Mouse (Mus musculus) liver, embryonic 11.5 days (tissue): ENCODE results near the gene Tsnaxip1. TPM values are rescaled to one million over a fixed set of nuclear protein-coding genes. Genes with fewer than 3 reads are reported as not detected.
"Not testable (repeated sequence)": the region's sequence is repeated elsewhere in the genome, so short reads cannot be mapped to it uniquely, and the experiment has no call there.

Source experiments
- ATAC-seq: fragments of 200-750 bp; cut with Nextera tagmentation; replicated peaks from 2 replicates; pipeline ENCODE4 v1.8.0; 2017; ENCODE audit warnings: moderate number of reproducible peaks, mild to moderate bottlenecking, moderate TSS enrichment, moderate library complexity; ENCODE audit not compliant: low FRiP score
- DNase-seq: peaks from one replicate; pipeline ENCODE4 v3.0.0-alpha.2; 2017; ENCODE audit warnings: low spot score
- H3K27ac ChIP-seq: fragments of 300-500 bp; sonication (generic); 2 replicates; pipeline ENCODE4 v1.5.1; 2014; ENCODE audit warnings: mild to moderate bottlenecking, low read depth, low read length, control low read depth
- H3K27me3 ChIP-seq: fragments of 300-500 bp; sonication (generic); replicated peaks from 2 replicates; pipeline ENCODE4 v1.6.1; 2014; ENCODE audit warnings: low read length, mixed read lengths; ENCODE audit not compliant: control insufficient read depth, insufficient read depth
- H3K36me3 ChIP-seq: fragments of 300-500 bp; sonication (generic); 2 replicates; pipeline ENCODE4 v1.6.1; 2014; ENCODE audit warnings: mild to moderate bottlenecking, low read length, moderate library complexity, mixed read lengths; ENCODE audit not compliant: control insufficient read depth, insufficient read depth
- H3K4me1 ChIP-seq: fragments of 300-500 bp; sonication (generic); replicated peaks from 2 replicates; pipeline ENCODE4 v1.6.1; 2014; ENCODE audit warnings: low read length, mixed read lengths; ENCODE audit not compliant: control insufficient read depth, insufficient read depth
- H3K4me2 ChIP-seq: fragments of 300-500 bp; sonication (generic); 2 replicates; pipeline ENCODE4 v1.6.1; 2014; ENCODE audit warnings: mild to moderate bottlenecking, control low read depth, moderate library complexity
- H3K4me3 ChIP-seq: fragments of 300-500 bp; sonication (generic); 2 replicates; pipeline ENCODE4 v1.5.1; 2014; ENCODE audit warnings: low read depth, low read length, control low read depth
- H3K9ac ChIP-seq: fragments of 300-500 bp; sonication (generic); 2 replicates; pipeline ENCODE4 v1.6.1; 2014; ENCODE audit warnings: low read depth, low read length, control low read depth
- H3K9me3 ChIP-seq: fragments of 300-500 bp; sonication (generic); 2 replicates; pipeline ENCODE4 v1.6.1; 2016; ENCODE audit warnings: low read length, inconsistent platforms, mixed read lengths; ENCODE audit not compliant: control insufficient read depth
- WGBS: fragments of 180-500 bp; shearing (Covaris S2); extraction: QIAGEN DNeasy Blood & Tissue Kit; methylation state at CpG from one replicate; pipeline ENCODE4 v1.1.7; 2014; 5-methylcytosine and 5-hydroxymethylcytosine counted together
- polyA plus RNA-seq: library from polyadenylated mRNA; unstranded; fragments of >200 nt; fragmentation: Nextera tagmentation; extraction: Ambion mirVana; gene quantifications from 2 replicates; pipeline ENCODE4 v1.2.1, GENCODE M21; 2014

Tsnaxip1 gene
- polyA plus RNA-seq, 1 experiment from 2014 or later, result 0.12 TPM

DNA sequence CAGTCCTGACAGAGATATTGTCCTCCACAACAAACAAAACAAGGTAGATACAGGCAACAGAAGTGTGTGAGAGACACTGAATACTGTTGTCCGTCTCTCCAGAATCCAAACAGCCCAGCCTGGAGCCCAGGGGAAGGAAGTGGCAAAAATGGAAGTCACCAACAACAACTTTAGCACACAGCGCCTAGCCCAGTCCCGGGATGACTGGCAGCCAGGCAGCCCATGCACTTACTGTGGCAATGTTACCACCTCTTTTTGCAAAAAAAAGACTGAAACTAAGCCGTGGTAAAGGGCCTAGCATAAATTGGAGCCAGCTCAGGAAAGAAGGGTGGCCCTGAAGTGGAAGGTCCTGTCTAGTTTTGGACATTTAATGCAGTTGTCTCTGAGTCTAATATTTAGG, 1.2 kb upstream of the Tsnaxip1 start:
- DNase-seq, result no peak
- Histone ChIP-seq H3K4me2 (peak overlapping the region; percentile 91), H3K27me3 (no peaks in the 10 kb centered on the region), H3K36me3 (peaks cover 20% of the 10 kb centered on the region), H3K9ac (peak overlapping the region; percentile 92), H3K4me3 (peak overlapping the region; percentile 89), H3K9me3 (no peaks in the 10 kb centered on the region), H3K4me1 (peaks cover 24% of the 10 kb centered on the region), H3K27ac (peak overlapping the region; percentile 76)
- ATAC-seq, result no peak
- WGBS, result 7% methylated on average over 4 of the region's 4 CpGs

DNA sequence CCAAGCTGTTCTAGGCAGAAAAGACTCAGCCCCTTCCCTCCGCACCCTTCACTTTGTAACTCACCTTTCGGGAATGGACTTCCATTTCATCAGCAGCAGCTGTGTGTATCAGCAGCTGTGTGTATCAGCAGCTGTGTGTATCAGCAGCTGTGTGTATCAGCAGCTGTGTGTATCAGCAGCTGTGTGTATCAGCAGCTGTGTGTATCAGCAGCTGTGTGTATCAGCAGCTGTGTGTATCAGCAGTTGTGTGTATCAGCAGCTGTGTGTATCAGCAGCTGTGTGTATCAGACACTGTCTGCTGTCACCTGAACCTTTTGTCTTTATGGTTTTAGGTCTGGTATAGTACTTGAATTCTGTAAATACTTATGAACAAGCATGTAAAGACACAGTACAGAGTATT, 6.2 kb downstream of the Tsnaxip1 start:
- not testable (repeated sequence) for H3K9me3 ChIP-seq, H3K36me3 ChIP-seq, H3K4me1 ChIP-seq, DNase-seq, ATAC-seq, H3K4me3 ChIP-seq, H3K27me3 ChIP-seq
- Histone ChIP-seq H3K27ac (peak overlapping the region; percentile 49; the same call in 1 of the 2 replicates), H3K4me2 (0 out of 2 replicates have a peak overlapping the region, but pooled peaks have one; percentile 13), H3K9ac (peak overlapping the region; percentile 13; the same call in 1 of the 2 replicates)
- WGBS, result 71% methylated on average over 2 of the region's 2 CpGs

DNA sequence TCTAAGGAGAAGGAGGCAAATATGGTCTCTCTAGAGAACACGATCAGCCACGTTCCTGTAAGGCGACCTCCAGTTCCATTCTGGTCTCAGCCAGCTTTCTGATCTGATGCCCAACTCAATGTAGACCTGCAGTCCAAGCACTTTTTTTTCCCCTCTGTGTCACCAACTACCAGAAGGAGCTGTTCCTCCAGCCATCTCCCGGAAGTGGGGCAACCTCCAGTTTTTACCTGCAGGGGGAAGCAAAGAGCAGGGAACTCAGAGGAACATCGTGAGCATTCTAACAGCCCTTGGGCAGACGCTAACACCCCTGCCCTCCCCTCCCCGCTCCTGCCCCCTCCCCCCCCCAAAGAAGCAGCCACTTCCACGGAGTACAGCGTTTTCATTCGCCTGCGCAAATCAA, 7.8 kb downstream of the Tsnaxip1 start:
- no peaks in the 10 kb centered on the region for H3K36me3 ChIP-seq
- H3K4me1 ChIP-seq, result no peaks in the 10 kb centered on the region; the same call in 1 of the 2 replicates
- H3K4me2 ChIP-seq, result peak overlapping the region; percentile 37
- H3K27ac ChIP-seq, result no peak overlapping the region
- no peak overlapping the region for H3K9ac ChIP-seq
- peak; percentile 49 for DNase-seq
- 23% methylated on average over 11 of the region's 11 CpGs for WGBS
- no peaks in the 10 kb centered on the region for H3K9me3 ChIP-seq
- 0 out of 2 replicates have a peak, but pooled peaks have one; percentile 63 for ATAC-seq
- H3K27me3 ChIP-seq, result no peaks in the 10 kb centered on the region
- 0 out of 2 replicates have a peak overlapping the region, but pooled peaks have one; percentile 5 for H3K4me3 ChIP-seq

DNA sequence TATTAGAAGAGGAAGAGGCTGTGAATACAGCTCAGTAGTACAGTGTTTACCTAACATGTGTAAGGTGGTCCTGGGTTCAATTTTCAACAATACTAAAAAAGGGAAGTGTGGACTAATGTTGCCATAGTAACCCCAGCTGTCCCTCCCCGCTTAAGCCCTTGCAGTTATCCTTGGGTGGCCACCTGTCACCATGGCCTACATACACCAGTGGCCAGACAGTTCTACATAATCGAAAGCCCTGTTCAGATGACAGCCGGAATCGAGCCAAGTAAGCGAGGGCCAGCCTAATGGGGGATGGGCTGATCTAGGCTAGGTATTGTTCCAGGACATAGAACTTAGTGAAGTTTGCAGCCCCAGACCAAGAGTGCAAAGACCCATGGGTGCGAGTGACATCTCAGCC, 9.5 kb downstream of the Tsnaxip1 start:
- WGBS, result 81% methylated on average over 6 of the region's 6 CpGs
- H3K27ac ChIP-seq, result no peak overlapping the region
- no peak overlapping the region for H3K9ac ChIP-seq
- H3K4me1 ChIP-seq, result no peaks in the 10 kb centered on the region; the same call in 1 of the 2 replicates
- H3K4me3 ChIP-seq, result no peak overlapping the region
- H3K4me2 ChIP-seq, result no peak overlapping the region
- H3K36me3 ChIP-seq, result peaks cover 5% of the 10 kb centered on the region
- no peaks in the 10 kb centered on the region for H3K9me3 ChIP-seq
- no peaks in the 10 kb centered on the region for H3K27me3 ChIP-seq
- ATAC-seq (no peak), DNase-seq (no peak)

DNA sequence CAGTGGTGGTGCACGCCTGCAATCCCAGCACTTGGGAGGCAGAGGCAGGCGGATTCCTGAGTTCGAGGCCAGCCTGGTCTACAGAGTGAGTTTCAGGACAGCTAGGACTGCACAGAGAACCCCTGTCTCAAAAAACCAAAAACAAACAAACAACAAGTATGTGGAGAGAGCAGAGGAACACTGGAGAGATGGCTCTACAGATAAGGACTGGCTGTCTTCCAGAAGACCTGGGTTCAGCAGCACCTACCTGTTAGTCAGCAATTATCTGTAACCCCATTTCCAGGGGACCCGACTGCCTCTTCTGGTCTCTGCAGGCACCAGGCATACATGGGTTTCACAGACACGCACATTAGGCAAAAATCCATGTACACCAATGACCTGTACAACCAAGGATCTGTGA, 11.7 kb downstream of the Tsnaxip1 start:
- peaks cover 12% of the 10 kb centered on the region for H3K36me3 ChIP-seq
- no peaks in the 10 kb centered on the region for H3K4me1 ChIP-seq
- no peaks in the 10 kb centered on the region for H3K27me3 ChIP-seq
- no peaks in the 10 kb centered on the region for H3K9me3 ChIP-seq
- WGBS, result 82% methylated on average over 5 of the region's 5 CpGs
- H3K27ac ChIP-seq, result no peak overlapping the region
- no peak overlapping the region for H3K4me2 ChIP-seq
- no peak for ATAC-seq
- no peak overlapping the region for H3K4me3 ChIP-seq
- no peak overlapping the region for H3K9ac ChIP-seq
- DNase-seq, result no peak

DNA sequence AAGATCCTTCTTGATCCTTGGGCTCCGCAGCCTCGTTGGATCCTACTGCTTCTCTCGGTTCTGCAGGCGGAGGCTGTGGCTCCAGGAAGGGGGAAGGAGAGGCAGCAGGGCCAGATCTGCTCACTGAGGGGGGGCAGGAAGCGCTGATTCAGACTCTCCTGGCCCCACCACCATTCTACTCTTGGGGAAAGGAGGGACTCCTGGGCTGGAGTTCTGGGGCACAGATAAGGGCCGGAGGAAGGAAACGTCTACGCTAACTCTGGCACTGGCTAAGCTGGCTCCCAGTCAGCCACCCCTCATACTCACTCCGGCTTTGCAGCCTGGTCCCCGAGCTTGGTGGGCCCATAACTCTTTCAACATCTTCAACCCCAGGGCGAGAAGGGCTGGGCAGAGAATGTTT, 19.1 kb downstream of the Tsnaxip1 start:
- Histone ChIP-seq H3K27ac (no peak overlapping the region), H3K27me3 (no peaks in the 10 kb centered on the region), H3K4me3 (no peak overlapping the region), H3K9ac (no peak overlapping the region), H3K4me1 (peaks cover 8% of the 10 kb centered on the region), H3K9me3 (no peaks in the 10 kb centered on the region), H3K36me3 (peaks cover 40% of the 10 kb centered on the region), H3K4me2 (no peak overlapping the region)
- ATAC-seq, result no peak; the same call in 1 of the 2 replicates
- no peak for DNase-seq
- 58% methylated on average over 11 of the region's 11 CpGs for WGBS

DNA sequence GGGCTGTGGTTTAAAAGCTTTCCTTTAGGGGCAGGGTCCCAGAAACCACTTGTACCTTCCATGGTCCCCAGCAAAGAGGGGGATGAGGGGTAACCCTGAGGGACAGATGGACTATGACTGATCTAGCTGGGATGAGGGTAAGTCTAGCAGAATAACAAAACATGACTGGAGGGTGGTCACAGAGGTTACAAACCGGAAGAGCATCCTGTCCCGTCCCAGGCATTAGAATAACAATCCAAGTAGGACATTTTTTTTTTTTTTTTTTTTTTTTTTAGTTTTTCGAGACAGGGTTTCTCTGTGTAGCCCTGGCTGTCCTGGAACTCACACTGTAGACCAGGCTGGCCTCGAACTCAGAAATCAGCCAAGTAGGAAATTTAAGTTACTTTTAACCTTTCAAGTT, 22.5 kb downstream of the Tsnaxip1 start:
- Histone ChIP-seq H3K27ac (no peak overlapping the region), H3K9ac (no peak overlapping the region), H3K9me3 (no peaks in the 10 kb centered on the region), H3K36me3 (peaks cover 26% of the 10 kb centered on the region), H3K4me3 (no peak overlapping the region), H3K4me2 (peak overlapping the region; percentile 56; the same call in 1 of the 2 replicates), H3K4me1 (peaks cover 8% of the 10 kb centered on the region), H3K27me3 (no peaks in the 10 kb centered on the region)
- DNase-seq, result no peak
- WGBS, result 88% methylated on average over 4 of the region's 4 CpGs
- ATAC-seq, result no peak

DNA sequence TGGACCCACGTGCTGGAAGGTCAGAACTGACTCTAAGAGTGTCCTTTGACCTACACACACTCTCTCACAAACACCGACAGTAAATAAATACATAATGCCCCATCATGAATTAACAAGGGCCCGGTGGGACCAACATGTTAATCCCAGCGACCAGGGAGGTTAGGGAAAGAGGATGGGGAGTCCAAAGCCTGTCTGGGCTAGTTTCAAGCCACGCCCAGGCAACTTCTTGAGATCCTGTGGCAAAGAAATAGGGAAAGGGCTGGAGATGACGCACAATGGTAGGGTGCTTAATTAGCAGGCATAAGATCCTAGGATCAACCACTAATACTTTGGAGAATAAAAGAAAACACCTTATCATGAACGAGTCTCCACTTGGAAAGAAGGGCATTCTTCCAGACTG, 23.1 kb downstream of the Tsnaxip1 start:
- H3K27me3 ChIP-seq, result no peaks in the 10 kb centered on the region
- no peak for ATAC-seq
- no peak overlapping the region for H3K27ac ChIP-seq
- peaks cover 9% of the 10 kb centered on the region for H3K4me1 ChIP-seq
- WGBS, result 75% methylated on average over 7 of the region's 7 CpGs
- H3K9me3 ChIP-seq, result no peaks in the 10 kb centered on the region
- DNase-seq, result no peak
- H3K4me3 ChIP-seq, result peak overlapping the region; percentile 32
- H3K4me2 ChIP-seq, result peak overlapping the region; percentile 56
- no peak overlapping the region for H3K9ac ChIP-seq
- H3K36me3 ChIP-seq, result peaks cover 26% of the 10 kb centered on the region

DNA sequence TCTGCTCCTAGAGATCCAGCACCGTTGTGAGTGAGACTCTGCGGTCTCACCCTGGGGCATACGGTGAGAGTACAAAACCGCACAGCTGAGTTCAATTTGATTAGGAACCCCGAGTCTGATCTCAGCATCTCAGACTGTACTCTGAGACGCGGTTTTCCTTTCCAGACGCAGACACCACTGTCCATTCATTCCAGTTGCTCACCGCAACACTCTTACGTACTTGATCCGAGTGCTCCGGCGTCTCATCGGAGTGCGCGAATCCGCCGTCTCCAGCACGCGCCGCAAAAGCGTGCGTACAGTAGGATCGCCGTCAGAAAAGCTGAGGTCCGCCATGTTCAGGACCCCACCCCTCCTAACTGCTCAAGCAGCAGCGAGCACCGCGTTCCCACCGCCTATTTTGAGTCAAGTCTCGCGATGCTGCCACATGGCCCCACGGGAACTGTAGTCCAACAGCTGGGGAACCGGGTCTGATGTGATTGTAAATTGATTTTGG, 24.2 kb downstream of the Tsnaxip1 start:
- peak overlapping the region; percentile 78 for H3K4me2 ChIP-seq
- H3K4me1 ChIP-seq, result peaks cover 20% of the 10 kb centered on the region
- ATAC-seq (peak; percentile 81), DNase-seq (peak; percentile 82)
- no peaks in the 10 kb centered on the region for H3K27me3 ChIP-seq
- peak overlapping the region; percentile 87 for H3K4me3 ChIP-seq
- WGBS, result 0% methylated on average over 34 of the region's 34 CpGs
- no peaks in the 10 kb centered on the region for H3K9me3 ChIP-seq
- peak overlapping the region; percentile 77 for H3K9ac ChIP-seq
- H3K36me3 ChIP-seq, result peaks cover 15% of the 10 kb centered on the region
- peak overlapping the region; percentile 79 for H3K27ac ChIP-seq
